Mouse (Mus musculus) thymus, adult 2 months (tissue): ENCODE results near the gene Car10. TPM values are rescaled to one million over a fixed set of nuclear protein-coding genes. Genes with fewer than 3 reads are reported as not detected.

Experiments
- DNase-seq: peaks from one replicate; pipeline ENCODE4 v3.0.0; 2021
- H3K27ac ChIP-seq: fragments of 200-500 bp; 2 replicates; pipeline ENCODE4 v1.5.1; 2012; ENCODE audit warnings: low read length, control low read depth; ENCODE audit not compliant: control insufficient read depth, insufficient read depth
- H3K27me3 ChIP-seq: fragments of 200-500 bp; 2 replicates; pipeline ENCODE4 v1.6.1; 2012; ENCODE audit warnings: mild to moderate bottlenecking, low read length, moderate library complexity, mixed read lengths; ENCODE audit not compliant: control insufficient read depth, insufficient read depth
- H3K36me3 ChIP-seq: fragments of 200-500 bp; 2 replicates; pipeline ENCODE4 v1.6.1; 2012; ENCODE audit warnings: mild to moderate bottlenecking, low read length, moderate library complexity; ENCODE audit not compliant: control insufficient read depth, insufficient read depth
- H3K4me1 ChIP-seq: fragments of 200-500 bp; replicated peaks from 2 replicates; pipeline ENCODE4 v1.6.1; 2012; ENCODE audit warnings: low read length; ENCODE audit not compliant: control insufficient read depth, insufficient read depth
- H3K4me3 ChIP-seq: fragments of 200-500 bp; 2 replicates; pipeline ENCODE4 v1.5.1; 2012; ENCODE audit warnings: mild to moderate bottlenecking, low read length, control low read depth, moderate library complexity; ENCODE audit not compliant: control insufficient read depth, insufficient read depth
- CTCF ChIP-seq: fragments of 200-500 bp; IDR thresholded peaks from 2 replicates; pipeline ENCODE4 v1.5.1; 2012; ENCODE audit warnings: mild to moderate bottlenecking, control low read depth, low read length, moderate library complexity, borderline replicate concordance; ENCODE audit not compliant: control insufficient read depth, poor library complexity, insufficient read depth; ENCODE audit errors: extremely low read depth
- POLR2A ChIP-seq: fragments of 200-500 bp; IDR thresholded peaks from 2 replicates; pipeline ENCODE4 v1.6.1; 2012; ENCODE audit warnings: mild to moderate bottlenecking, low read length, control low read depth, moderate library complexity; ENCODE audit not compliant: control insufficient read depth, poor library complexity, insufficient read depth; ENCODE audit errors: extremely low read depth
- WGBS: fragments of 180-500 bp; shearing (Covaris S2); methylation state at CpG from one replicate; pipeline ENCODE4 v1.1.7; 2018; 5-methylcytosine and 5-hydroxymethylcytosine counted together
- polyA plus RNA-seq: library from polyadenylated mRNA; depleted of rRNA; stranded (reverse); fragments of >200 nt; gene quantifications from 2 replicates; pipeline ENCODE4 v1.2.3, GENCODE M21; 2012

Car10 gene
- polyA plus RNA-seq, 1 experiment: 0.03 TPM

- no peak for DNase-seq
- no peak overlapping the region for H3K27ac ChIP-seq
- no peaks in the 10 kb centered on the region for H3K27me3 ChIP-seq
- WGBS: 75% methylated on average over 3 of the region's 3 CpGs
- H3K4me1 ChIP-seq: no peaks in the 10 kb centered on the region
- TF ChIP-seq POLR2A: no peak
- no peak for TF ChIP-seq CTCF
- no peaks in the 10 kb centered on the region for H3K36me3 ChIP-seq
- no peak overlapping the region for H3K4me3 ChIP-seq
Observed at GRCm38 (mm10) chr11:93447566-93447965, 349.7 kb downstream of the Car10 start.

- no peak overlapping the region for H3K27ac ChIP-seq
- H3K4me3 ChIP-seq: no peak overlapping the region
- DNase-seq: no peak
- no peak for TF ChIP-seq POLR2A
- TF ChIP-seq CTCF: no peak
- no peaks in the 10 kb centered on the region for H3K36me3 ChIP-seq
- no peaks in the 10 kb centered on the region for H3K27me3 ChIP-seq
- H3K4me1 ChIP-seq: no peaks in the 10 kb centered on the region
- WGBS: 81% methylated on average over 12 of the region's 12 CpGs
Observed at GRCm38 (mm10) chr11:93448290-93449256, 350.7 kb downstream of the Car10 start.

- H3K36me3 ChIP-seq: no peaks in the 10 kb centered on the region
- no peak for TF ChIP-seq POLR2A
- TF ChIP-seq CTCF: no peak
- WGBS: 86% methylated on average over 7 of the region's 7 CpGs
- no peaks in the 10 kb centered on the region for H3K4me1 ChIP-seq
- DNase-seq: no peak
- no peaks in the 10 kb centered on the region for H3K27me3 ChIP-seq
- no peak overlapping the region for H3K27ac ChIP-seq
- H3K4me3 ChIP-seq: no peak overlapping the region
Observed at GRCm38 (mm10) chr11:93450535-93450934, 352.7 kb downstream of the Car10 start.

- WGBS: 87% methylated on average over 4 of the region's 4 CpGs
- no peaks in the 10 kb centered on the region for H3K27me3 ChIP-seq
- H3K27ac ChIP-seq: no peak overlapping the region
- H3K4me1 ChIP-seq: no peaks in the 10 kb centered on the region
- H3K36me3 ChIP-seq: no peaks in the 10 kb centered on the region
- H3K4me3 ChIP-seq: no peak overlapping the region
- TF ChIP-seq CTCF (no peak), POLR2A (no peak)
- no peak for DNase-seq
Observed at GRCm38 (mm10) chr11:93466221-93466620, 368.4 kb downstream of the Car10 start.

- no peak overlapping the region for H3K27ac ChIP-seq
- TF ChIP-seq CTCF: no peak
- no peak for TF ChIP-seq POLR2A
- WGBS: 84% methylated on average over 3 of the region's 3 CpGs
- no peaks in the 10 kb centered on the region for H3K36me3 ChIP-seq
- no peak overlapping the region for H3K4me3 ChIP-seq
- H3K4me1 ChIP-seq: no peaks in the 10 kb centered on the region
- no peak for DNase-seq
- no peaks in the 10 kb centered on the region for H3K27me3 ChIP-seq
Observed at GRCm38 (mm10) chr11:93467711-93468110, 369.9 kb downstream of the Car10 start.

- WGBS: 91% methylated on average over 7 of the region's 7 CpGs
- Histone ChIP-seq H3K4me1 (no peaks in the 10 kb centered on the region), H3K27ac (no peak overlapping the region), H3K36me3 (no peaks in the 10 kb centered on the region), H3K4me3 (no peak overlapping the region), H3K27me3 (no peaks in the 10 kb centered on the region)
- DNase-seq: no peak
- TF ChIP-seq POLR2A (no peak), CTCF (no peak)
Observed at GRCm38 (mm10) chr11:93470771-93471170, 372.9 kb downstream of the Car10 start.

GRCm38 (mm10) chr11:93471573-93472179 lies 373.8 kb downstream of the Car10 start:
- TF ChIP-seq POLR2A (no peak), CTCF (no peak)
- no peaks in the 10 kb centered on the region for H3K4me1 ChIP-seq
- no peaks in the 10 kb centered on the region for H3K36me3 ChIP-seq
- no peak overlapping the region for H3K27ac ChIP-seq
- 55% methylated on average over 10 of the region's 10 CpGs for WGBS
- peak; percentile 12 for DNase-seq
- no peaks in the 10 kb centered on the region for H3K27me3 ChIP-seq
- H3K4me3 ChIP-seq: no peak overlapping the region
